Mouse (Mus musculus) E14TG2a.4 (cell line): ENCODE data around the gene Lbx1.

ENCODE experiments used
- H3K27me3 ChIP-seq: 2 replicates; pipeline ENCODE4 v1.6.1; 2014; ENCODE audit warnings: low read length, control low read depth; ENCODE audit not compliant: insufficient read depth
- H3K36me3 ChIP-seq: 2 replicates; pipeline ENCODE4 v1.6.1; 2014; ENCODE audit warnings: low read length, control low read depth; ENCODE audit not compliant: insufficient read depth
- H3K4me1 ChIP-seq: replicated peaks from 2 replicates; pipeline ENCODE4 v1.6.1; 2014; ENCODE audit warnings: low read depth, low read length, control low read depth
- H3K4me3 ChIP-seq: replicated peaks from 2 replicates; pipeline ENCODE4 v1.5.1; 2014; ENCODE audit warnings: mild to moderate bottlenecking, low read length
- H3K9me3 ChIP-seq: 2 replicates; pipeline ENCODE4 v1.6.1; 2014; ENCODE audit warnings: low read length, control low read depth
- CTCF ChIP-seq: conservative IDR thresholded peaks from 2 replicates; pipeline ENCODE4 v1.5.1; 2014; ENCODE audit warnings: low read length
- NANOG ChIP-seq: IDR thresholded peaks from 2 replicates; pipeline ENCODE4 v1.6.1; 2014; ENCODE audit warnings: borderline replicate concordance, low read length, mixed read lengths
- POU5F1 ChIP-seq: IDR thresholded peaks from 2 replicates; pipeline ENCODE4 v1.6.1; 2014; ENCODE audit warnings: low read length, borderline replicate concordance

The Lbx1 gene

GRCm38 (mm10) chr19:45235766-45236362 lies at the start of gene Lbx1:
Gene Lbx1, minus strand, starts transcription at chr19:45235812.
- peaks cover 96% of the 10 kb centered on the region for H3K27me3 ChIP-seq
- no peak for TF ChIP-seq CTCF
- H3K4me1 ChIP-seq: peaks cover 38% of the 10 kb centered on the region
- peaks cover 18% of the 10 kb centered on the region for H3K9me3 ChIP-seq
- no peaks in the 10 kb centered on the region for H3K36me3 ChIP-seq
- peak within 1 kb of the TSS; percentile 79 for H3K4me3 ChIP-seq

GRCm38 (mm10) chr19:45283302-45283701 lies 47.7 kb upstream of the Lbx1 start:
- Histone ChIP-seq H3K4me3 (no peak overlapping the region), H3K9me3 (no peaks in the 10 kb centered on the region), H3K4me1 (peaks cover 25% of the 10 kb centered on the region), H3K27me3 (peaks cover 6% of the 10 kb centered on the region; the same call in 1 of the 2 replicates), H3K36me3 (no peaks in the 10 kb centered on the region)
- peak; percentile 87 for TF ChIP-seq CTCF
- no peak for TF ChIP-seq POU5F1
- no peak for TF ChIP-seq NANOG

- Histone ChIP-seq H3K27me3 (peaks cover 12% of the 10 kb centered on the region; the same call in 1 of the 2 replicates), H3K4me1 (peaks cover 32% of the 10 kb centered on the region), H3K9me3 (no peaks in the 10 kb centered on the region), H3K36me3 (no peaks in the 10 kb centered on the region), H3K4me3 (no peak overlapping the region)
- no peak for TF ChIP-seq CTCF
- TF ChIP-seq NANOG: no peak
- no peak for TF ChIP-seq POU5F1
Observed at GRCm38 (mm10) chr19:45276196-45276595, 40.6 kb upstream of the Lbx1 start.

GRCm38 (mm10) chr19:45271986-45272385 lies 36.4 kb upstream of the Lbx1 start:
- Histone ChIP-seq H3K4me1 (peaks cover 51% of the 10 kb centered on the region), H3K4me3 (no peak overlapping the region), H3K27me3 (peaks cover 28% of the 10 kb centered on the region), H3K36me3 (no peaks in the 10 kb centered on the region), H3K9me3 (no peaks in the 10 kb centered on the region)
- TF ChIP-seq NANOG (no peak; the same call in 1 of the 2 replicates), CTCF (no peak), POU5F1 (no peak)

GRCm38 (mm10) chr19:45262995-45263394 lies 27.4 kb upstream of the Lbx1 start:
- Histone ChIP-seq H3K27me3 (peaks cover 27% of the 10 kb centered on the region), H3K4me3 (no peak overlapping the region), H3K9me3 (no peaks in the 10 kb centered on the region), H3K4me1 (peaks cover 35% of the 10 kb centered on the region), H3K36me3 (no peaks in the 10 kb centered on the region)
- TF ChIP-seq CTCF: no peak
- no peak for TF ChIP-seq POU5F1
- no peak for TF ChIP-seq NANOG

GRCm38 (mm10) chr19:45257414-45258326 lies 22.1 kb upstream of the Lbx1 start:
- TF ChIP-seq POU5F1 (no peak), NANOG (no peak), CTCF (no peak)

GRCm38 (mm10) chr19:45254806-45255205 lies 19.2 kb upstream of the Lbx1 start:
- Histone ChIP-seq H3K4me1 (peaks cover 62% of the 10 kb centered on the region), H3K9me3 (no peaks in the 10 kb centered on the region), H3K4me3 (no peak overlapping the region), H3K27me3 (peaks cover 49% of the 10 kb centered on the region), H3K36me3 (no peaks in the 10 kb centered on the region)
- TF ChIP-seq NANOG: peak; percentile 31; the same call in 1 of the 2 replicates
- TF ChIP-seq POU5F1: no peak

More at GRCm38 (mm10) chr19:45257414-45258326, 22.1 kb upstream of the Lbx1 start:
- H3K4me3 ChIP-seq: 0 out of 2 replicates have a peak overlapping the region, but pooled peaks have one; percentile 8
- peaks cover 69% of the 10 kb centered on the region for H3K4me1 ChIP-seq
- no peaks in the 10 kb centered on the region for H3K9me3 ChIP-seq
- H3K36me3 ChIP-seq: no peaks in the 10 kb centered on the region
- H3K27me3 ChIP-seq: peaks cover 27% of the 10 kb centered on the region

GRCm38 (mm10) chr19:45252436-45252835 lies 16.8 kb upstream of the Lbx1 start:
- Histone ChIP-seq H3K4me1 (peaks cover 48% of the 10 kb centered on the region), H3K4me3 (no peak overlapping the region), H3K36me3 (no peaks in the 10 kb centered on the region), H3K9me3 (no peaks in the 10 kb centered on the region), H3K27me3 (peaks cover 60% of the 10 kb centered on the region)
- TF ChIP-seq CTCF (no peak), POU5F1 (no peak), NANOG (no peak)
